Mouse (Mus musculus) ovary, adult 2 months (tissue): ENCODE results near the gene Gm9639. TPM values are rescaled to one million over a fixed set of nuclear protein-coding genes. Genes with fewer than 3 reads are reported as not detected.

Source experiments
- polyA plus RNA-seq: library from polyadenylated mRNA; depleted of rRNA; stranded (reverse); fragments of >200 nt; gene quantifications from 2 replicates; pipeline ENCODE4 v1.2.3, GENCODE M21; 2012; rRNA removed

Gm9639 gene
- not detected in 2 replicates for polyA plus RNA-seq

GRCm38 (mm10) chr10:77794976-77795375, at the start of gene Gm9639:
TSS of gene Gm9639 (minus strand) at chr10:77795076.

GRCm38 (mm10) chr10:77835647-77836046, 40.8 kb upstream of the Gm9639 start, which contains the start of gene Krtap10-10:
TSS of gene Krtap10-10 (plus strand) at chr10:77835947.

GRCm38 (mm10) chr10:77826951-77827350, 32.1 kb upstream of the Gm9639 start, which contains the start of gene Krtap10-4:
TSS of gene Krtap10-4 (minus strand) at chr10:77827095.

GRCm38 (mm10) chr10:77814382-77814781, 19.5 kb upstream of the Gm9639 start, which contains the start of gene Gm2696:
TSS of gene Gm2696 (plus strand) at chr10:77814682.

GRCm38 (mm10) chr10:77811743-77812142, 16.9 kb upstream of the Gm9639 start, which contains the start of gene Gm9507:
TSS of gene Gm9507 (minus strand) at chr10:77811843.

GRCm38 (mm10) chr10:77798921-77799508, 4.1 kb upstream of the Gm9639 start, which contains the start of gene Gm19668:
TSS of gene Gm19668 (minus strand) at chr10:77799133.

GRCm38 (mm10) chr10:77787876-77788275, 7.0 kb downstream of the Gm9639 start, which contains the start of gene Gm7137:
TSS of gene Gm7137 (minus strand) at chr10:77788200.

GRCm38 (mm10) chr10:77782442-77782841, 12.4 kb downstream of the Gm9639 start, which contains the start of gene Gm3250:
TSS of gene Gm3250 (minus strand) at chr10:77782542.

GRCm38 (mm10) chr10:77776844-77777243, 18.0 kb downstream of the Gm9639 start, which contains the start of gene Gm7138:
TSS of gene Gm7138 (minus strand) at chr10:77776944.

GRCm38 (mm10) chr10:77771225-77771624, 23.7 kb downstream of the Gm9639 start, which contains the start of gene Gm3238:
TSS of gene Gm3238 (minus strand) at chr10:77771325.

GRCm38 (mm10) chr10:77759582-77759981, 35.3 kb downstream of the Gm9639 start, which contains the start of gene Gm3233:
TSS of gene Gm3233 (minus strand) at chr10:77759682.

GRCm38 (mm10) chr10:77751254-77751653, 43.6 kb downstream of the Gm9639 start, which contains the start of gene Gm9736:
TSS of gene Gm9736 (minus strand) at chr10:77751354.

Other genes with a start within 250 kb of the Gm9639 start
- gene Pttg1ip, start 213.4 kb downstream of the Gm9639 start, polyA plus RNA-seq, result 150 and 206 TPM in 2 replicates
- gene Sumo3, start 189.0 kb downstream of the Gm9639 start, polyA plus RNA-seq, result 416 and 428 TPM in 2 replicates
- gene Gm49325, start 188.9 kb downstream of the Gm9639 start, polyA plus RNA-seq, result not detected in 2 replicates
- gene Ube2g2, start 172.8 kb downstream of the Gm9639 start, polyA plus RNA-seq, result 43.5 and 49.7 TPM in 2 replicates
- gene Tspear, start 108.5 kb downstream of the Gm9639 start, polyA plus RNA-seq, result 1.2 and 1.3 TPM in 2 replicates
- not detected in 2 replicates for gene Gm19402, start 104.3 kb downstream of the Gm9639 start, polyA plus RNA-seq
- gene Gm9508, start 97.8 kb downstream of the Gm9639 start, polyA plus RNA-seq, result not detected in 2 replicates
- not detected in 2 replicates for gene Gm10272, start 88.5 kb downstream of the Gm9639 start, polyA plus RNA-seq
- not detected in 2 replicates for gene Gm10024, start 83.6 kb downstream of the Gm9639 start, polyA plus RNA-seq
- not detected in 2 replicates for gene Gm10142, start 79.3 kb downstream of the Gm9639 start, polyA plus RNA-seq
- gene Krtap12-1, start 74.5 kb downstream of the Gm9639 start, polyA plus RNA-seq, result not detected in 2 replicates
- not detected in 2 replicates for gene Gm10100, start 68.6 kb downstream of the Gm9639 start, polyA plus RNA-seq
- gene Gm18596, start 52.4 kb downstream of the Gm9639 start, polyA plus RNA-seq, result not detected in 2 replicates
- not detected in 2 replicates for gene Gm9736, start 43.7 kb downstream of the Gm9639 start, polyA plus RNA-seq
- gene Gm3233, start 35.4 kb downstream of the Gm9639 start, polyA plus RNA-seq, result not detected in 2 replicates
- not detected in 2 replicates for gene Gm3238, start 23.8 kb downstream of the Gm9639 start, polyA plus RNA-seq
- gene Gm7138, start 18.1 kb downstream of the Gm9639 start, polyA plus RNA-seq, result not detected in 2 replicates
- gene Gm3250, start 12.5 kb downstream of the Gm9639 start, polyA plus RNA-seq, result not detected in 2 replicates
- not detected in 2 replicates for gene Gm7137, start 6.9 kb downstream of the Gm9639 start, polyA plus RNA-seq
- gene Gm19668, start 4.1 kb upstream of the Gm9639 start, polyA plus RNA-seq, result not detected in 2 replicates
- not detected in 2 replicates for gene Gm9507, start 16.8 kb upstream of the Gm9639 start, polyA plus RNA-seq
- gene Gm2696, start 19.6 kb upstream of the Gm9639 start, polyA plus RNA-seq, result 0.33 TPM in 1 of 2 replicates, not detected in the other
- not detected in 2 replicates for gene Krtap10-4, start 32.0 kb upstream of the Gm9639 start, polyA plus RNA-seq
- not detected in 2 replicates for gene Krtap10-10, start 40.9 kb upstream of the Gm9639 start, polyA plus RNA-seq
- not detected in 2 replicates for gene Gm36176, start 51.7 kb upstream of the Gm9639 start, polyA plus RNA-seq
- not detected in 2 replicates for gene Gm10318, start 57.8 kb upstream of the Gm9639 start, polyA plus RNA-seq
- not detected in 2 replicates for gene Gm3285, start 66.9 kb upstream of the Gm9639 start, polyA plus RNA-seq
- gene Lrrc3, start 107.5 kb upstream of the Gm9639 start, polyA plus RNA-seq, result 3.4 and 3.8 TPM in 2 replicates
- 1.5 and 1.6 TPM in 2 replicates for gene Trpm2, start 175.5 kb upstream of the Gm9639 start, polyA plus RNA-seq
- 104 and 111 TPM in 2 replicates for gene 1810043G02Rik, start 183.4 kb upstream of the Gm9639 start, polyA plus RNA-seq
- gene Pfkl, start 215.0 kb upstream of the Gm9639 start, polyA plus RNA-seq, result 168 and 197 TPM in 2 replicates
- 2.7 and 3.3 TPM in 2 replicates for gene Dnmt3l, start 246.9 kb upstream of the Gm9639 start, polyA plus RNA-seq
- 3.6 TPM in 2 replicates for gene Aire, start 248.5 kb upstream of the Gm9639 start, polyA plus RNA-seq